Mouse (Mus musculus) yolk sac, embryonic 10.5 days (tissue): ENCODE measurements around the gene Hist1h2ao.
"Not testable (repeated sequence)": the region's sequence is repeated elsewhere in the genome, so short reads cannot be mapped to it uniquely, and the experiment has no call there.

Experiments
- DNase-seq: peaks from one replicate; pipeline ENCODE4 v3.0.0-alpha.2; 2017; ENCODE audit warnings: low spot score

Gene Hist1h2ao

GRCm38 (mm10) chr13:21811539-21811938 lies 1.3 kb downstream of the Hist1h2ao start, which contains the start of gene Hist1h4m:
TSS of gene Hist1h4m (plus strand) at chr13:21811746.
- DNase-seq = not testable (repeated sequence)

- DNase-seq = not testable (repeated sequence)
Measured at GRCm38 (mm10) chr13:21812092-21812491, 1.8 kb downstream of the Hist1h2ao start.

- not testable (repeated sequence) for DNase-seq
Measured at GRCm38 (mm10) chr13:21820082-21820890, 10.0 kb downstream of the Hist1h2ao start.

- no peak for DNase-seq
Measured at GRCm38 (mm10) chr13:21828511-21828910, 18.2 kb downstream of the Hist1h2ao start.

- peak; percentile 17 for DNase-seq
Measured at GRCm38 (mm10) chr13:21830344-21830743, 20.1 kb downstream of the Hist1h2ao start.

- not testable (repeated sequence) for DNase-seq
Measured at GRCm38 (mm10) chr13:21831418-21832394, 21.4 kb downstream of the Hist1h2ao start, which contains the start of gene Hist1h4n. TSS of gene Hist1h4n (minus strand) at chr13:21832196.

- not testable (repeated sequence) for DNase-seq
Measured at GRCm38 (mm10) chr13:21833461-21833860, 23.2 kb downstream of the Hist1h2ao start, which contains the start of the genes Hist1h2ap and Hist1h2br. TSS of gene Hist1h2ap (minus strand) at chr13:21833507. TSS of gene Hist1h2br (plus strand) at chr13:21833743.

- not testable (repeated sequence) for DNase-seq
Measured at GRCm38 (mm10) chr13:21840508-21840907, 30.2 kb downstream of the Hist1h2ao start.

- DNase-seq = not testable (repeated sequence)
Measured at GRCm38 (mm10) chr13:21846356-21846755, 36.1 kb downstream of the Hist1h2ao start.

GRCm38 (mm10) chr13:21847883-21848282 lies 37.6 kb downstream of the Hist1h2ao start:
- DNase-seq = peak; percentile 66

GRCm38 (mm10) chr13:21850696-21851095 lies 40.4 kb downstream of the Hist1h2ao start:
- not testable (repeated sequence) for DNase-seq

- no peak for DNase-seq
Measured at GRCm38 (mm10) chr13:21852215-21852945, 42.1 kb downstream of the Hist1h2ao start.

GRCm38 (mm10) chr13:21855146-21855545 lies 44.9 kb downstream of the Hist1h2ao start:
- DNase-seq = peak; percentile 91

GRCm38 (mm10) chr13:21855698-21856162 lies 45.5 kb downstream of the Hist1h2ao start:
- DNase-seq = peak; percentile 81
